Mouse (Mus musculus) monocyte, adult 5-6 weeks (primary cell): Measurements from ENCODE around the gene Zc3h12d. TPM values are rescaled to one million over a fixed set of nuclear protein-coding genes. Genes with fewer than 3 reads are reported as not detected.

Experiments used
- total RNA-seq: library from RNA; stranded (forward); fragments of 200-1000, 200-491, 200-594 nt; gene quantifications from 3 replicates; pipeline ENCODE4 v1.2.3, GENCODE M21; 2017

Zc3h12d gene
- total RNA-seq, 1 experiment from 2014 or later: 25.0 TPM

Other genes with a start within 250 kb of the Zc3h12d start
- gene Lrp11, start 242.7 kb upstream of the Zc3h12d start, total RNA-seq: 0.10 to 1.9 TPM in 2 of 3 replicates, not detected in the other
- gene Nup43, start 165.0 kb upstream of the Zc3h12d start, total RNA-seq: 2.0 to 8.1 TPM (median 6.9 TPM) in 3 replicates
- 52.2 to 103 TPM (median 83.1 TPM) in 3 replicates for gene Pcmt1, start 151.3 kb upstream of the Zc3h12d start, total RNA-seq
- gene Lats1, start 151.3 kb upstream of the Zc3h12d start, total RNA-seq: 13.5 to 30.5 TPM (median 15.2 TPM) in 3 replicates
- 81.5 to 120 TPM (median 106 TPM) in 3 replicates for gene Katna1, start 106.5 kb upstream of the Zc3h12d start, total RNA-seq
- 91.1 to 104 TPM (median 95.7 TPM) in 3 replicates for gene Ginm1, start 39.6 kb upstream of the Zc3h12d start, total RNA-seq
- gene Ppil4, start 39.6 kb upstream of the Zc3h12d start, total RNA-seq: 146 to 157 TPM (median 154 TPM) in 3 replicates
- 161 to 215 TPM (median 171 TPM) in 3 replicates for gene Tab2, start 123.8 kb downstream of the Zc3h12d start, total RNA-seq